Mouse (Mus musculus) WW6 (cell line): ENCODE results near the gene Gm20388.
A peak's percentile ranks its signal among the peaks of the same experiment; 100 is the strongest.

Experiments used
- DNase-seq: peaks from one replicate; pipeline ENCODE4 v3.0.0-alpha.2; 2013; ENCODE audit warnings: low read depth, low spot score

Gene Gm20388

GRCm38 (mm10) chr8:119915298-119915697 is 4.7 kb downstream of the Gm20388 start:
- no peak for DNase-seq

DNA sequence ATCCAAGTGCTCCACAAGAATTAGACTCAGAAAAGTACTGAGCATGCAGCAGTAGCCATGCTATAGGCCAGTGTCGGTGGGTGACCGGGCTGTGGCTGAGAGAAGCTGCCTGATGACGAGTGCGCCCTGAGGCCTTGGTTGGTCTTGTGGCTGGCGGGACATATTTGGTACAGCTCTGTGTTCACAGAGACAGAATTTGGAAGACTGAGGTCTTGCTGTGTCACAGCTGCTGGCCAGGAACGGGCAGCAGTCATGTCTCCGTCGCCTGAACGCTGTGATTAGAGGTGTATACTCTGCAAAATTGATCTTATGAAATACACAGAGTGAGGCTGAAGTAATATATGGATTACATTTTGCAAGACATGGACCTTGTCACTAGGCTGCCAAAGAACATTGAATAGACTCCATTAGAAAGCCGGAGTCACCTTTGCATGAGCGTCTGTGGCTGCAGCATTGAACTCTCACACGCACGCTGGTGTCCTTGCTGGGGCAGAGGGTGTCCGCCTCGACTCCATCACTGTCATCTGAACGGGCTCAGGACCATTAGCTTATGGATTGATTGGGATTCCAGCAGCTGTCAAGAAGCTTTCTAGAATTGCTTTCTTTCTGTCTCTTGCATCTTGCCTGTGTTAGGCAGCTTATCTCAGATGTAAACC is 5.7 kb downstream of the Gm20388 start:
- DNase-seq = no peak

- no peak for DNase-seq
Observed at GRCm38 (mm10) chr8:119917415-119917814, 6.8 kb downstream of the Gm20388 start.

DNA sequence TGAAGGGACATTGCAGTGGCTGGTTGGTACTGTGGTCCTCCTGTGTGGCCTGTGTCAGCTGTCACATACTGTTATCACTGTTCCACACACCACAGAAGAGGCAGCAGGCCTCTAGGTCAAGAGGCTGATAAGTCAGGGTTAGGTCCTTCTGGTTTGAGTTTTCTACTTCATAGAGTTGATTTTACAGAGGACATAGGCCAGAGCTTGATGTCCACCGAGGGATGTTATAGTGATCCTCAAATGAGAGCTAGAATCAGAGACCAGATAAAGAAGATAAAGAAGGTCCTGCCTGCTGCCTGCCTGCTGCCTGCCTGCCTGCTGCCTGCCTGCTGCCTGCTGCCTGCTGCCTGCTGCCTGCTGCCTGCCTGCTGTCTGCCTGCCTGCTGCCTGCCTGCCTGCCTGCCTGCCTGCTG is 7.5 kb downstream of the Gm20388 start:
- DNase-seq = no peak

DNA sequence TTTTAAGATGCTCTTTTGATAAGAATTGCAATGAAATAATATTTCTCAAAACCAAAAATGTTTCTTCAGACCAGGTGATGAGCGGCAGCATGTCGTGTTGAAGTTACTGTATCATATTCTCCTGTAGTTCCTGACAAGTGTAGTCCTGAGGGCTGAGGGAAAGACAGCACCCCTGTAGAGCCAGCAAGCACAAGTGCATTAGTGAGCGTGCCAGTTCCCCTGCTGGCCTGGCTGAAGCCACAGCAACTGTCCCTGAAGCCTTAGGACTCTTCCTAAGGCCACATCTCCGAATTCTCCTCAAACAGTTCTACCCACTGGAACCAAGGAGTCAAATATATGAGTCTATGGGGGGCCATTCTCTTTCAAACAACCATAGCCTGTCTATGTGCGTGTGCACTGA is 12.6 kb downstream of the Gm20388 start:
- DNase-seq = no peak

DNA sequence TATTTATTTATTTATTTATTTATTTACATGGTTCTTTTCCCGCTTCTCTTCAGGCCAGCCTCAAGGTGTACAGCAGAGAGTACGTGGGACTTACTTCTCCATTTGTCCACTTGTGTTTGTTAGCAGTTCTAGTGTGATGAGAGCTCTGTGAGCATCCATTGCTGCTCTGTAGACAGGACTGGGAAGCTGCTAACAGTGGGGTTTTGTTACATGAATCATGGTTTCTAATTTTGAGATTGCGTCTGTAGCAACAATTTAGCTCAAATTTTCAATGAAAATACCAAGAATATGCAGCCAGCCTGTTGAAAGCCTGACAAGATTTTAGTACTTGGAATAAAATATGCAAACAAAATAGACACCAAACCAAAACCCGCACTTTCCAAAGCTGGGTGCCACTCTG is 14.8 kb downstream of the Gm20388 start:
- no peak for DNase-seq

- no peak for DNase-seq
Observed at GRCm38 (mm10) chr8:119926474-119926873, 15.8 kb downstream of the Gm20388 start.

GRCm38 (mm10) chr8:119927422-119928092 is 16.9 kb downstream of the Gm20388 start:
- no peak for DNase-seq

- DNase-seq = no peak
Observed at GRCm38 (mm10) chr8:119931317-119931716, 20.7 kb downstream of the Gm20388 start.

DNA sequence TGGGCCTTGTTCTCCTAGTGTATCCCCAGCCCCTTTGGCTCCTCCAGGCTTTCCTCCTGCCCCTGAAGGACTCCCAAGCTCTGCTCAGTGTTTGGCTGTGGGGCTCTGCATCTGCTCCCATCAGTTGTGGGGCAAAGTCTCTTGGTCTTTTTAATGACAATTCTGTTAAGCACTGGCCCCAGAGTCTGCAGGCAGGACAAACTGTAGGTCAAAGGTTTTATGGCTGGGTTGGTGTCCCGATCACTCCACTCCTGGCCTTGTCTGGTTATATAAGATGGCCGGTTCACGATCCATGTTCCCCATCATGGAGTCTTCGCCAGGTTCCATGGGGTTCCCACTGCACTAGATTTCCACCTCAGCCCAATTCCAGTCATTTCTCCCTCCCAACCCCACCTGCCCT is 23.0 kb downstream of the Gm20388 start:
- DNase-seq = no peak

DNA sequence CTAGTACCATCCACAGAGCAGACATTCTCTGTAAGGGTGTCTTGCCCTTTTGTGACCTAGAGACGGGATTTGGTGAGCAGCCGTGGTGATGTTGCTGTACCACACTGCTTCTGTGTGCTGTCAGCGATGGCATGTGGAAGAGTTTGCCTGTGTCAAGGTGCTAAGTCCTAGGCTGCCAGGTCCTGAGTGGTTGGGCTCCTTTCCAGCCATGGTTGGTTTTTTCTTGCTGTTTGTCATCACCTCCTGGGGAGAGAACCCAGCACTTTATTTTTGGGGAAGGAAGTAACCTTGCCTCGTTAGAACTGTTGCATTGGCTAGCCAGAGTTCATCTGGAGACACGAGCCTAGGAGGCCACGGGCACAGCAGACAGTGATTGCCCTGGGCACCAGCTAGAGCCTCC is 24.9 kb downstream of the Gm20388 start:
- no peak for DNase-seq

DNA sequence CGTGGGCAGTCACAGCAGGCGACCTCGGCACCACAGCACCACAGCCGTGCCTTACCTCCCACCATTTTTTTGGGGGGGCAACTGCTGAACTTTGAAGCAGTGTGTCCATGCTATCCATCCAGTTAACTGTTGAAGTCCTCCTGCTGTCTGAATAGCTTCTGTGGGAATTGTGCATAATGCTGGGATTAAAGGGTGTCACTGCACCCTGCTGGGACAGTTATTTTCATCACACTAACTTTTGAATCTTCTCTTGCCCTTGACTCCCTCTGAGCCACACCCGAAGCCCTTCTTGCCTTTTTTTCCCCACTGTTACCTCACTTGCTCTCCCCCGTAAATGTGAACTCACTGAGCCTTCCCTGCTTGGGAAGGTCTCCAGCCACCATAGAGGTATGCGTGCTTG is 27.8 kb downstream of the Gm20388 start:
- no peak for DNase-seq

DNA sequence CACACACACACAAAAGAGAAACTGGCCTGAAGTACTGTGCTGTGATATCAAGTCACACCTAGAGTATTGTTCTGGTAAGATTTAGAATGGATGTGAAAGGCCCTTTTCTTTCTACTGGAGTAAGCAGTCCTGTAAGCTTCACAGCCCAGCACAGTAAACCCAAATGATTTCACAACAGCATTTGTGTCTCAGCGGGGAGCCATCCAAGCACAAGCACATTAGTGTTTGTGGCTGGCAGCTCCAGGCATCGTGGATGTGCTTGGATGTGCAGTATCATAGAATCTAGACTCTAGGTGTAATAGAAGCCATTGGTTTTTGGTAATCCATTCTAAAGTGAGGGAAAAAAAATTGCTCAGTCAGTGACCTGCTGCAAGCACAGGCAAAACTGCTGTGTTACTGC is 28.7 kb downstream of the Gm20388 start:
- DNase-seq = no peak

- no peak for DNase-seq
Observed at GRCm38 (mm10) chr8:119941471-119941870, 30.8 kb downstream of the Gm20388 start.

GRCm38 (mm10) chr8:119943616-119944015 is 33.0 kb downstream of the Gm20388 start:
- DNase-seq = no peak

DNA sequence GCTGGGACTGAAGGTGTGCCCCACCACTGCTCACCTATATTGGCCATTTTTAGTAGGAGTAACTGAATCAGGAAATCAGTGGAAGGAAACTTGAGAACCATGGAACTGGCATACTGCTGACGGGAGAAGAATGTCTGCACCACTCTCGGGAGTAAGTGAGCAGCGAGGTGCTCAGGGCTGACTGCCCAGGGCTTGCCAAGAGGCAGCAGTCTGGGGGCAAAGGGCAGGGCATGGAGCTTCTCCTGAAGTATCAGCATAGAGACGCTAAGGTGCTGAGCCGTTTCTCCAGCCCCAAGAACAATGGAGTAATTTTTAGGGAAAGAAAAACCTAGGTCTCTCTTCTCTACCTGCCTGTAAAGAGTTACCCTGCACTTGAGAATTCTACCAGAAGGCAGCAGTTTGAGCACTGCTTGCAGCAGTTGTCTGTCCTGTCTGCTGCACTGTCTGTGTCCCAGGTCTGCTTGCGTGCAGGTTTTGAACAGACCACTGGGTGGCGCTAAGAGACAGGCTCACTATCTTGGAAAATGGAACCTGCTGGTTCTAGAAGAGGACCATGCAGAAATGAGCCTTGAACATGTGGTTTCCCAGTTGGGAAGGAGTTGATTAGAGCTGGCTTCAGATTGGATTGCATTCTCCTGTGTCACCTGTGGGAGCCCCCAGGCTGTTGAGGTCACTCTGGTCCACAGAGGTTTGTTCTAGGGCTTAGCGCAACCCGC is 33.6 kb downstream of the Gm20388 start:
- DNase-seq = peak; percentile 57

DNA sequence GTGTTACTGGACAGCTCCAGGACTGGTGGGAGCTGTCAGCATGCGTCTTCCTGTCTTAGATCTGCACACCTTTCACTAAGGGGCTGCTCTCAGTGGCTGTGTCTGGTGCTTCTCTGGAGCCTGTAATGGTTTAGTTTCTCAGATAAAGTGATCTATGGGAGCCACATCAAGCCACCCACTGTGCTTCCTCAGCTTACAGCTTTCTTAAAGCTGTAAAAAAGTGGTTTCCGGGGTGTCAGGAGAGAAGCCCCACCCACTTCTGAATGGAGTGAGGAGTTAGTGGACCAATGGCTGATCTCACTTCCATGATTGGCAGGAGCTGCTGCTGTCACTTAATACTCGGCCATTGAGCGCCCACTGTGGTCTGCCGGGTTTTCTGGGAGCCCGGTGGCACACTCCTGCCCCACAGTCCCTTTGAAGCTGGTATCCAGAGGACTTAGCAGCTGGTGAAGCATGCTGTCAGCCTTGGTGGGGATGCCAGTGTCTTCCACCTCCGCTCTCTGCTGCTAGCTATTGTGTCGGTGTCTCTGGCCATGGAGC is 35.8 kb downstream of the Gm20388 start:
- no peak for DNase-seq

DNA sequence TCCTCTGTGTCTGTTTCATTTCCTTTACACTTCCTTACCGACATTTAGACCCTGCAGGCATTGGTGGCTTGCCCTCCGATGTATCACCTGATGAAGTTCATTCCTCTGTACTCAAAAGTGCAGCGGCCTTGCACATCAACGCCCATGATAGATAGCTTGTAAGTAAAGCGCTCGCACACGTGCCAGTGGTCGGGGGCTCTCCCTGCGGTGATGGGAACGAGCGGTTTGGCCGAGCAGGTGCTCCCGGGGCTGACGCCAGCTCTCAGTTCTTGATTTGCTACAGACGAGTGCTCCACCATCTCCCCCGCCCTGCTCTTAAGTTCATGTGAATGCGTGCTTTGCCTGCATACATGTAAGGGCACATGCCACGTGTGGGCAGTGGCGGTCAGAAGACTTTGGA is 37.0 kb downstream of the Gm20388 start:
- no peak for DNase-seq

DNA sequence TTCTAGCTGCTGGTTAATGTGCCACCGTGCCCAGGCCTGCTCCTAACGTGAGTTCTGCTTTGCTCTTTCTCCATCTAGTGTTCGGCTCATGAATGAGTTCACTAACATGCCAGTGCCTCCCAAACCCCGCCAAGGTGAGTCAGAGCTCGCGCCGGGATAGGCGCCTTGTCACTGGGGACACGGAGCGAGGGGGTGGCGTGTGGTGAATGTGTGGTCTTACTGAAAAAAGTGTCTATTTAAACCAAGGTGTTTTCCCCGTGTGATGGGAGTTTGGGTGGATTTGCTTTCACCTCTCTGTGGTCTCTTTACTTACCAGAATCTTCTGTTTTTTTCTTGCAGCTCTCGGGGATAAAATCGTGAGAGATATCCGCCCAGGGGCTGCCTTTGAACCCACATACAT is 37.7 kb downstream of the Gm20388 start:
- DNase-seq = no peak

DNA sequence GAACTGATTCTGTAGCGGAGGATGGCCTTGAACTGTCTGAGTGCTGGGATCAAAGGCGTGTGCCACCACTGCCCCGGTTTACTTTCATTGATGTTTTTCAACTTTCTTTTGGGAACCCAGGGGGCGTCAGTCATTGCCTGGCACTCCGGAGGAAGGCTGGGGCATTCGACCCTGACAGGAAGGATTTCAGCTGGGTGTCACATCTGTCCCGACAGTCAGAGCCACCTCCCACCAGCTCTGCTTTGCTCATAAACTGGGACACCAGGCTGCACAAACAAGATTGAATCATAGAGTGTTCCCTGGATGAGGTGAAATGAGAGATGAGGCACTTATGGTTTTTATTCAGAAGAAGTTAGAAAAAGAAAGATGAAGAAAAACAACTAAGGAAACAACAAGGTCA is 41.6 kb downstream of the Gm20388 start:
- DNase-seq = no peak

DNA sequence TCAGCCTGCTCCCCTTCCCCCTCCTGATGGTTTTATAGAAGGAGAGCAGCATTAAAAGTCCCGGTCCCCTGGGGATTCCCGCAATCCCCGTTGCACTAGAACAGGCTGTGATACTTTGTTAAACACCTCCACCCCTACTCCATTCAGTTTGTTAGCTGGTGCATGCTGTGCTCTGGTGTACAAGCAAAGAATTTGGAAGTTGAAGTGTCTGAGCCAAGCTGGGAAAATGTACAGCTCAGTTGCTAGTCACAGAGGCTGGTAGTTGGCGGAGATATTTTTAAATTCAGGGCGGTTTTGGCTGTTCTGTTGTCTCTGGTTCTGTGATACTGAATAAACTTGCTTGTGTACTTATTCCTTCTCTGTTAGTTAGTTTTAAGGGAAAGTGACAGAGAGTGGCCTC is 42.1 kb downstream of the Gm20388 start:
- no peak for DNase-seq

- DNase-seq = no peak
Observed at GRCm38 (mm10) chr8:119955333-119955732, 44.7 kb downstream of the Gm20388 start.

GRCm38 (mm10) chr8:119958076-119958475 is 47.4 kb downstream of the Gm20388 start:
- no peak for DNase-seq
